Mouse (Mus musculus) left cerebral cortex, adult 2 months (tissue): ENCODE measurements around the gene Eid2. TPM values are rescaled to one million over a fixed set of nuclear protein-coding genes. Genes with fewer than 3 reads are reported as not detected.
A peak's percentile ranks its signal among the peaks of the same experiment; 100 is the strongest.

Experiments
- DNase-seq, 2 experiments: peaks; one replicate each; pipeline ENCODE4 v3.0.0; 2021 to 2022; ENCODE audit warnings: low spot score in 2 of 2, mixed read lengths in 1 of 2; ENCODE audit errors: extremely low spot score in 1 of 2
- H3K27ac ChIP-seq: fragments of 200-600 bp; 2 replicates; pipeline ENCODE4 v1.8.1; 2022
- H3K4me3 ChIP-seq: fragments of 200-600 bp; 2 replicates; pipeline ENCODE4 v1.8.1; 2022
- CTCF ChIP-seq: fragments of 200-600 bp; IDR thresholded peaks from 2 replicates; pipeline ENCODE4 v1.8.1; 2022; ENCODE audit warnings: antibody characterized with exemption, mild to moderate bottlenecking, moderate library complexity
- intact Hi-C: fragments of 180-260 bp; cut with DNase I; formaldehyde crosslinking; loops from one replicate; pipeline ENCODE4 v1.15.1; 2025
- total RNA-seq, 2 experiments: library from RNA; stranded (reverse); gene quantifications; 2 replicates each; pipeline ENCODE4 v1.2.3; 2021

The Eid2 gene
- total RNA-seq, 2 experiments from 2014 or later, result 63.3 to 64.4 TPM

DNA sequence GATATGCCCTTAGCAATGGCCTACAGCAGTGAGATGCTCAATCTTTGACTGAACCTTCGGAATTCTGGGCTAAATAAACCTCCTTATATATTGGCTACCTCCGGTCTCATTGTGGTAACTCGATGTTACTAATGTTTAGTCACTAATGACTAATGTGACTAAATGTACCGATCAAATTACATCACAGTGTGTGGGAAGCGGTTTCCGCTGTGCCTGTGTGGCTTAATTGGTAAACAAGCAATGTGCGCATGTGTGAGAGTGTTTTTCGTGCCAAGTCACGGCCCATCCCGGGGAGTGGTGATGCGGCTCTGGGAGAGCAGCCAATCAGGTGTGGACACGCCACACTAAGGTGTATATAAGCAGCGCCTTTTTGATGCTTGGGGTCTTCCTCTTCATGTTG, 2.3 kb upstream of the Eid2 start:
- H3K27ac ChIP-seq, result no peak overlapping the region
- intact Hi-C loops, result loop anchor here (5.0 kb wide), 1 partner anchor 58 kb away; no protein-coding TSS in a partner anchor
- TF ChIP-seq CTCF, result no peak
- no peak overlapping the region for H3K4me3 ChIP-seq
- DNase-seq, result no peak

- peak; percentile 54 to 69 for DNase-seq
- Histone ChIP-seq H3K27ac (peak overlapping the region; percentile 88), H3K4me3 (peak overlapping the region; percentile 57)
- intact Hi-C loops, result loop anchor here (5.0 kb wide), 1 partner anchor 61 kb away; no protein-coding TSS in a partner anchor
- TF ChIP-seq CTCF, result no peak
These were observed 406 bp downstream of the Eid2 start for GRCm38 (mm10) chr7:28268042-28268531.

- no peak for DNase-seq
- peak overlapping the region; percentile 88 for H3K27ac ChIP-seq
- intact Hi-C loops, result loop anchor here (5.0 kb wide), 1 partner anchor 61 kb away; no protein-coding TSS in a partner anchor
- TF ChIP-seq CTCF, result no peak
- peak overlapping the region; percentile 57 for H3K4me3 ChIP-seq
These were observed 895 bp downstream of the Eid2 start for GRCm38 (mm10) chr7:28268576-28268975.

GRCm38 (mm10) chr7:28269355-28269754, 1.7 kb downstream of the Eid2 start:
- intact Hi-C loops, result loop anchor here (5.0 kb wide), 1 partner anchor 62 kb away; no protein-coding TSS in a partner anchor
- Histone ChIP-seq H3K27ac (no peak overlapping the region), H3K4me3 (no peak overlapping the region)
- peak; percentile 21 for TF ChIP-seq CTCF
- no peak for DNase-seq

- no peak for DNase-seq
- intact Hi-C loops, result no loop called here
- peak; percentile 29 for TF ChIP-seq CTCF
- no peak overlapping the region for H3K4me3 ChIP-seq
- no peak overlapping the region for H3K27ac ChIP-seq
These were observed 4.1 kb downstream of the Eid2 start for GRCm38 (mm10) chr7:28271761-28272160.

- Histone ChIP-seq H3K4me3 (no peak overlapping the region), H3K27ac (no peak overlapping the region)
- DNase-seq, result no peak
- TF ChIP-seq CTCF, result no peak
- intact Hi-C loops, result loop anchor here (5.0 kb wide), 1 partner anchor 60 kb away; the partner anchor contains the start of gene Supt5
These were observed 9.5 kb downstream of the Eid2 start for GRCm38 (mm10) chr7:28277237-28277614.

GRCm38 (mm10) chr7:28277615-28278278, 10.1 kb downstream of the Eid2 start, which contains the start of gene Eid2b:
Eid2b (plus strand) TSS chr7:28277739.
- TF ChIP-seq CTCF, result peak; percentile 98
- intact Hi-C loops, result loop anchor here (5.0 kb wide), 1 partner anchor 60 kb away; the partner anchor contains the start of gene Supt5
- H3K4me3 ChIP-seq, result peak within 1 kb of the TSS; percentile 76

GRCm38 (mm10) chr7:28278279-28278652, 10.6 kb downstream of the Eid2 start:
- no peak for TF ChIP-seq CTCF
- Histone ChIP-seq H3K4me3 (peak overlapping the region; percentile 76), H3K27ac (peak overlapping the region; percentile 92)
- intact Hi-C loops, result loop anchor here (5.0 kb wide), 1 partner anchor 59 kb away; the partner anchor contains the start of gene Supt5
- DNase-seq, result no peak

More at GRCm38 (mm10) chr7:28277615-28278278, 10.1 kb downstream of the Eid2 start, which contains the start of gene Eid2b:
- DNase-seq, result peak; percentile 96 to 98
- H3K27ac ChIP-seq, result peak within 1 kb of the TSS; percentile 92

- intact Hi-C loops, result no loop called here
- no peak for DNase-seq
- no peak for TF ChIP-seq CTCF
- Histone ChIP-seq H3K4me3 (no peak overlapping the region), H3K27ac (no peak overlapping the region)
These were observed 12.9 kb downstream of the Eid2 start for GRCm38 (mm10) chr7:28280630-28281029.

DNA sequence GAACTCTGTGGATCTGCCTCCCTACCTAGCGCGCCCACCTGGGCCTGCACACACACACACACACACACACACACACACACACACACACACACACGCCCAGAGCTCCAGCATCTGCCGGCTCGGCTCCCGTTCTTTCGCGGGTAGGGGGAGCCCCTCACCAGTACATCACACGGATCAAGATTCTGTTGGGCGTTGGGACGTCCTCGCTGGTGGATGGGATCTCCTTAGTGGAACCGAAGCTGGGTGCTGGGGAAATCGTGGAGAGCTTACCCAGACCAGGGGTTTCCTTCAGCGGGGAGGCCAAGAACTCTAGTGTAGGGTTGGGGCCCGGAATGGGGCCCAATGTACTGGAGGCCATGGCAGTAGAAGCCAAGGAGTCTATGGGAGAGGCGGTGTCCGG, 22.5 kb downstream of the Eid2 start:
- intact Hi-C loops, result no loop called here
- Histone ChIP-seq H3K27ac (no peak overlapping the region), H3K4me3 (peak overlapping the region; percentile 11; the same call in 1 of the 2 replicates)
- no peak for TF ChIP-seq CTCF
- no peak for DNase-seq

- Histone ChIP-seq H3K27ac (no peak within 1 kb of the TSS), H3K4me3 (peak within 1 kb of the TSS; percentile 30)
- intact Hi-C loops, result no loop called here
- peak; percentile 41 to 43 for DNase-seq
- peak; percentile 32 for TF ChIP-seq CTCF
These were observed 23.2 kb downstream of the Eid2 start, which contains the start of gene Selenov for GRCm38 (mm10) chr7:28290638-28291590. Selenov (minus strand) TSS chr7:28291186.
